Mouse (Mus musculus) megakaryocyte-erythroid progenitor cell, adult 5-6 weeks (primary cell): Measurements from ENCODE around the gene Gm13697. TPM values are rescaled to one million over a fixed set of nuclear protein-coding genes. Genes with fewer than 3 reads are reported as not detected.

Source experiments
- ATAC-seq: replicated peaks from 2 replicates; pipeline ENCODE4 v1.8.0; 2016; ENCODE audit warnings: mild to moderate bottlenecking, inconsistent platforms; ENCODE audit not compliant: severe bottlenecking, poor library complexity, low FRiP score, low TSS enrichment
- total RNA-seq, 2 experiments: library from RNA; stranded (forward) in 1 of 2; stranded (reverse) in 1 of 2; fragments of 200-1000, 215-1000 nt in 1 of 2; fragments of >200 nt in 1 of 2; fragmentation: Nextera tagmentation in 1 of 2; gene quantifications; 2 replicates each; pipeline ENCODE4 v1.2.3; 2014 to 2017

Gene Gm13697
- total RNA-seq, 2 experiments from 2014 or later: 0.44 TPM; not detected in 1

DNA sequence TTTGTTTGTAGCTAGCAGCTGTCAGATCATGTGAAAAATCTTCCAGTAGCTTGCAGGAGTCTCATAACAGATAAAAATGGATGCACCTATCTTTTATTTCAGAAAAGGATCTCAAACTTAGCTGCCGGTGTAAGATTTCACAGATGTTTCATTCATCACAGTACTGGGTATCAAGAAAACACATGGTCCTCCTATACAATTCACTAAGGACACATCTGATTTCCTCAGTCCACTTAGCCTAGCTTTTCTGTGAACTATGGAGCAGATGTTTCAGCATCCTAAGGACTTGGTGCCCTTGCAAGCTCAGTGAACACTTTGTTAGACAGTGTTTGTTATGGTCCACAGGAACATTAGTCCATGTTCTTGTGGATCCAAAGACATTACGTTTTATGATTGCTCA is 38.8 kb downstream of the Gm13697 start:
- no peak for ATAC-seq

DNA sequence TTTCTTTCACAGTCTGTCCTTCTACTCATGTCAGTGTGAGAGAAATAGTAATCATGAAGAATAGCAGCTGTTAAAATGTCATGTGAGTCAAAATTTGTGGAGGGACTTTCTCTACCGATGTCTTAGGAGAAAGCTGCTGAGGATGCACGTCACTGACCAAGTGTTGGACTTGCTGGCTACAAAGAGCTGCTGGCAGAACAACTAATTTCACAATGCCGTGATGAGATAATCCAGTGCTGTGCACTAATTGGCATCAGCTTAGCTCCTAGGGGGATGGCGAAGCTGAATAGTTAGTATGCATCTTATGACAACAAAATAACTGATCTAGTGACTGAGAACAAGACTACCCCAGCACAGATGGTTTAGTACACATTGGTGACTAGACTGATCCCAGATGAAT is 40.7 kb downstream of the Gm13697 start:
- no peak for ATAC-seq

DNA sequence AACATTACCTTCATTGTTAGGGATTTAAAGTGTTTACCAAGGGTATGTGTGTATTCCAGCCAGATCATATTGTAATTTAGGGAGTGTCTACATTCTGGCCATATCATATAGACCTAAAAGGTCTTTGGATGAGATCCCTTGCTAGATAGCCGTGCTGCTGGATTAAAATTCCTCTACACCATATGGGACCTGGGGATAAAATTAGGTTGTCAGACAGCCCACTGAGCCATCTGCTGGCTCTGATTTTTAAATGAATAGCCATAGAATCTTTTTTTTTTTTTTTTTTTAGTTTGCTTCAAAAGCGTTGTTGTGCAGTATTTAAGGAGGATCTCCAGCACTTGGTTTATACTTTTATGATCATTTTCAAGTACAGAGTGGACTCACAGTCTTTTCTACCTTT is 48.0 kb downstream of the Gm13697 start:
- ATAC-seq: no peak

DNA sequence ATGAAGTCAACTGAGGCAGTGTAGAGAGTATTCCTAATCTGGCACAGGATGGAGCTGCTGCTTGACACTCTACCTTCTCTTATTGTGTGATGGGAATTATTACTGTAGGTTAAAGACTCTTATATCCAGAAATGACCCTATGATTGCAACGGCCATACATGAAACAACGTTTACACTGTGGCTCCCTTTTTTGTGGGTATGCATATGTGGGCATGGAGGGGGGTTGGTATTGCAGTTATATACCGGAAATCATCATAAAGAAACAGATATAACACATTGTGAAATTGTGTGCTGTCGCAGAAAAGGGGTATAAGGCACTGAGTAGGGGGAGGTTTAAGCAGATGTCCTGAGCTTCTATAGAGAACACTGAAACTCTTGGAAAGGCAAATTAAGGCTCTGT is 51.5 kb downstream of the Gm13697 start:
- no peak for ATAC-seq

Other genes starting within 250 kb of the Gm13697 start
- gene Fam171b, start 172.1 kb upstream of the Gm13697 start, total RNA-seq (2014; fragmentation: Nextera tagmentation): not detected in 2 replicates
- gene Fam171b, start 172.1 kb upstream of the Gm13697 start, total RNA-seq (2017): 0.19 TPM in 1 of 2 replicates, not detected in the other
- not detected in 2 replicates for gene Zswim2, start 43.5 kb upstream of the Gm13697 start, total RNA-seq (2014; fragmentation: Nextera tagmentation)
- gene Zswim2, start 43.5 kb upstream of the Gm13697 start, total RNA-seq (2017): not detected in 2 replicates
- 0.44 TPM in 1 of 2 replicates, not detected in the other for gene Gm13698, start 29.1 kb upstream of the Gm13697 start, total RNA-seq (2014; fragmentation: Nextera tagmentation)
- gene Gm13698, start 29.1 kb upstream of the Gm13697 start, total RNA-seq (2017): not detected in 2 replicates
- 0.44 TPM in 1 of 2 replicates, not detected in the other for gene Gm13693, start 23.2 kb upstream of the Gm13697 start, total RNA-seq (2014; fragmentation: Nextera tagmentation)
- gene Gm13693, start 23.2 kb upstream of the Gm13697 start, total RNA-seq (2017): not detected in 2 replicates
- gene Gm13695, start 17.4 kb upstream of the Gm13697 start, total RNA-seq (2014; fragmentation: Nextera tagmentation): 0.44 TPM in 1 of 2 replicates, not detected in the other
- 0.95 TPM in 1 of 2 replicates, not detected in the other for gene Gm13695, start 17.4 kb upstream of the Gm13697 start, total RNA-seq (2017)
- gene Gm13696, start 11.6 kb upstream of the Gm13697 start, total RNA-seq (2014; fragmentation: Nextera tagmentation): 0.44 TPM in 1 of 2 replicates, not detected in the other
- not detected in 2 replicates for gene Gm13696, start 11.6 kb upstream of the Gm13697 start, total RNA-seq (2017)
- gene Gm13694, start 5.8 kb upstream of the Gm13697 start, total RNA-seq (2014; fragmentation: Nextera tagmentation): 0.44 TPM in 1 of 2 replicates, not detected in the other
- gene Gm13694, start 5.8 kb upstream of the Gm13697 start, total RNA-seq (2017): not detected in 2 replicates
- gene Gm13691, start 5.8 kb downstream of the Gm13697 start, total RNA-seq (2014; fragmentation: Nextera tagmentation): not detected in 2 replicates
- not detected in 2 replicates for gene Gm13691, start 5.8 kb downstream of the Gm13697 start, total RNA-seq (2017)